Mouse (Mus musculus) large intestine, adult 2 months (tissue): ENCODE measurements around the gene Cenpx. TPM values are rescaled to one million over a fixed set of nuclear protein-coding genes. Genes with fewer than 3 reads are reported as not detected.

Source experiments
- DNase-seq: peaks from one replicate; pipeline ENCODE4 v3.0.0-alpha.2; 2012; ENCODE audit warnings: low read depth, low spot score
- WGBS: fragments of 180-500 bp; shearing (Covaris S2); methylation state at CpG from one replicate; pipeline ENCODE4 v1.1.7; 2018; 5-methylcytosine and 5-hydroxymethylcytosine counted together
- polyA plus RNA-seq: library from polyadenylated mRNA; depleted of rRNA; stranded (reverse); fragments of >200 nt; gene quantifications from 2 replicates; pipeline ENCODE4 v1.2.3, GENCODE M21; 2012

The Cenpx gene
- polyA plus RNA-seq, 1 experiment: 101 TPM

- WGBS: 18% methylated on average over 35 of the region's 36 CpGs
- no peak for DNase-seq
These were observed 13.0 kb upstream of the Cenpx start for GRCm38 (mm10) chr11:120726243-120727168.

GRCm38 (mm10) chr11:120723509-120723908 is 10.0 kb upstream of the Cenpx start:
- DNase-seq: no peak
- 94% methylated on average over 7 of the region's 7 CpGs for WGBS

GRCm38 (mm10) chr11:120722761-120723382 is 9.3 kb upstream of the Cenpx start:
- WGBS: 79% methylated on average over 11 of the region's 11 CpGs
- no peak for DNase-seq

- DNase-seq: no peak
- whole genome bisulfite sequencing: 22% methylated on average over 21 of the region's 21 CpGs
These were observed 8.6 kb upstream of the Cenpx start for GRCm38 (mm10) chr11:120722067-120722630.

- no peak for DNase-seq
- 2% methylated on average over 90 of the region's 90 CpGs for WGBS
These were observed 7.9 kb upstream of the Cenpx start, which contains the start of gene Rac3 for GRCm38 (mm10) chr11:120721124-120722066. Rac3 (plus strand) TSS chr11:120721470.

GRCm38 (mm10) chr11:120720450-120720849 is 6.9 kb upstream of the Cenpx start:
- WGBS: 8% methylated on average over 17 of the region's 17 CpGs
- DNase-seq: peak; percentile 89

- WGBS: 90% methylated on average over 13 of the region's 13 CpGs
These were observed 6.4 kb upstream of the Cenpx start for GRCm38 (mm10) chr11:120719841-120720376.

GRCm38 (mm10) chr11:120719242-120719641 is 5.7 kb upstream of the Cenpx start:
- DNase-seq: no peak
- 93% methylated on average over 9 of the region's 9 CpGs for WGBS

More at GRCm38 (mm10) chr11:120719841-120720376, 6.4 kb upstream of the Cenpx start:
- DNase-seq: no peak

- WGBS: 92% methylated on average over 9 of the region's 9 CpGs
- DNase-seq: no peak
These were observed 1.6 kb upstream of the Cenpx start for GRCm38 (mm10) chr11:120715131-120715530.

- WGBS: 26% methylated on average over 10 of the region's 10 CpGs
- no peak for DNase-seq
These were observed 1.0 kb upstream of the Cenpx start for GRCm38 (mm10) chr11:120714546-120714945.

GRCm38 (mm10) chr11:120712771-120713568 is 568 bp downstream of the Cenpx start:
- under 1% methylated on average over 38 of the region's 38 CpGs for WGBS

GRCm38 (mm10) chr11:120711980-120712604 is 1.4 kb downstream of the Cenpx start:
- 67% methylated on average over 8 of the region's 8 CpGs for WGBS
- no peak for DNase-seq

More at GRCm38 (mm10) chr11:120712771-120713568, 568 bp downstream of the Cenpx start:
- no peak for DNase-seq

GRCm38 (mm10) chr11:120710672-120711071 is 2.9 kb downstream of the Cenpx start:
- no peak for DNase-seq
- WGBS: 75% methylated on average over 5 of the region's 5 CpGs

GRCm38 (mm10) chr11:120709551-120709950 is 4.0 kb downstream of the Cenpx start:
- WGBS: 41% methylated on average over 2 of the region's 2 CpGs
- DNase-seq: no peak

- DNase-seq: no peak
- WGBS: 57% methylated on average over 5 of the region's 5 CpGs
These were observed 5.6 kb downstream of the Cenpx start for GRCm38 (mm10) chr11:120707969-120708368.

GRCm38 (mm10) chr11:120707225-120707624 is 6.3 kb downstream of the Cenpx start:
- no peak for DNase-seq
- WGBS: 74% methylated on average over 12 of the region's 12 CpGs

GRCm38 (mm10) chr11:120706120-120706519 is 7.4 kb downstream of the Cenpx start:
- 68% methylated on average over 5 of the region's 5 CpGs for WGBS
- no peak for DNase-seq
